Mouse (Mus musculus) spleen, adult 2 months (tissue): ENCODE data around the gene Rnf145.

Experiments
- CTCF ChIP-seq: fragments of 200-500 bp; IDR thresholded peaks from 2 replicates; pipeline ENCODE4 v1.5.1; 2011; ENCODE audit warnings: mild to moderate bottlenecking, inconsistent platforms; ENCODE audit not compliant: insufficient read depth, insufficient read length, insufficient replicate concordance; ENCODE audit errors: extremely low read depth
- POLR2A ChIP-seq: fragments of 200-500 bp; IDR thresholded peaks from 2 replicates; pipeline ENCODE4 v1.6.1; 2011; ENCODE audit warnings: low read depth, low read length, inconsistent platforms

DNA sequence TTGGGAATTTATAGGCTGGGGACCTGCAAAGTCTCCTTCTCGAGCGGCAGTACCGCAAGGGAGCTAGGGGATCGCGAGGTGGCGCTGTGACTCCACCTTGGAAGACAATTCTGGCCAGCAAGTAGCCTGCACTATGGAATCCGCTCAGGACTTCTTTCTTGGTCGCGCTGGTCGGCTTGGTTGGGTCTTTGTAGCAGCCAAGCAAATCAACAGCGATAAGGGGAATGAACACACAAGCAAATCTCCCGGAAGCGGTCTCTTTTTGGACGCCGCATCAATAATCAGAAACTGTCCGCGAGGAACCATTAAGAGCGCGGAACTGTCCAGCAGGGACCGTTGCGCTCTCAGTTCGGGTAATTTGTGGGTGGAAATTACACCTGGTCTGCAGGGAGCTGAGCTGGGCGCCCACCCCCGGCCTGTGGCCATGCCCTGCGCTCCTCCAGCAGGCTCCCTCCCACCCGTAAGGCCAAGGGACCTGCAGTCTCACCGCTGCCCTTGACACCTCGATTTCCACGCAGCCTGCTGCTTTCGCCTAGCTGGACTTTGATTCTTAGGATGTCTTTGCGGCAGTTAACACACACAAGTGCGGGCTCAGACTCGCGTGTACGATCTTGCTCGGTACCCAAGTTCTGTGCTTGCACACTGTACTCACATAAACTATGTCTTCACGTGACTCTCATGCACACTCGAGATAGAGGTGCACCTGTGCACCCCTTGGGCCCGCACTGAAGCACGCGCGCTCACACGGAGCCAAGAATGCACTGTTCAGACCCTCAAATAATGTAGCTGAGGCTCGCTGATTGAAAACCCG lies 92.4 kb downstream of the Rnf145 start:
- TF ChIP-seq CTCF (peak; percentile 97), POLR2A (no peak)
